ENCODE assay signal across 23 mouse cellular contexts in the genomic region with DNA sequence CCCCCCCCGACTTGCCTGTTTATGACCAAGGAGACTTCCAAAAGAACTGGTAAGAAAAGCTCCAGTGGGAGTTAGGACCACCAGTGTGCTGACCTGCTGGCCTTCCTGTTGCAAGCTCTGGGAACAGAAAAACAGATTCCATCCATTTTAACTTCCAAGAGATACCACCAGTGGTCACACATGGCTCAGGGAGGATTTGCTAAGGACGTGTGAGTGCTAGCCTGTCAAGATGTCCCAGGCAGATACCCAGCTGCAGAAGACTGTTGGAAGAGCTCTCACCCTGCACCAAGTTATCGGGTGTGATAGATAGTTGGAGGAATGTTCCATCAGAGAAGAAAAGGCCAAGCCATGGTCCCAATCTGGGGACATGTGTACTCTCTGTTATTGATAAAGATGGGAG.
DNase-seq lines count a peak whose midpoint lies in the region; ATAC-seq lines count a peak whose summit lies in the region.
"Had no signal": no experiment of that assay in that cellular context is flagged by ENCODE, and none has a peak within 500 bp of the region (broad histone marks: within the 10 kb centered on the region; RNA-seq: fewer than 3 reads in every experiment).

No protein-coding gene starts in this region.

- peaks cover 52% of the 10 kb centered on the region for H3K4me1 ChIP-seq in heart, embryonic 11.5 days (ENCODE audit: control insufficient read depth, insufficient read depth, low read length)
- peaks cover 41% of the 10 kb centered on the region for H3K4me1 ChIP-seq in heart, embryonic 15.5 days (replicated peaks)
- H3K4me1 ChIP-seq in lung, embryonic 15.5 days = peaks cover 33% of the 10 kb centered on the region

- H3K27ac ChIP-seq in heart, embryonic 11.5 days (ENCODE audit: low read depth, low read length) = peak overlapping the region; percentile 57; the same call in 1 of the 2 replicates
- peak overlapping the region; percentile 47; the same call in 1 of the 2 replicates for H3K27ac ChIP-seq in heart, embryonic 15.5 days
- H3K27ac ChIP-seq in lung, embryonic 15.5 days = no peak overlapping the region; the same call in 1 of the 2 replicates
- H3K27ac ChIP-seq: forebrain, embryonic 10.5 days; forebrain, embryonic 13.5 days; hindbrain, embryonic 14.5 days; hindbrain, postnatal 0 days had no signal

- no peak overlapping the region for H3K4me2 ChIP-seq in heart, embryonic 11.5 days
- no peak overlapping the region for H3K4me2 ChIP-seq in heart, embryonic 15.5 days
- no peak overlapping the region for H3K4me2 ChIP-seq in lung, embryonic 15.5 days
- H3K4me2 ChIP-seq: forebrain, embryonic 13.5 days; hindbrain, embryonic 14.5 days had no signal

- no peaks in the 10 kb centered on the region for H3K36me3 ChIP-seq in heart, embryonic 11.5 days (ENCODE audit: control insufficient read depth, insufficient read depth, low read length)
- H3K36me3 ChIP-seq in heart, embryonic 15.5 days = peaks cover 6% of the 10 kb centered on the region; the same call in 1 of the 2 replicates
- peaks cover 6% of the 10 kb centered on the region for H3K36me3 ChIP-seq in lung, embryonic 15.5 days
- H3K36me3 ChIP-seq: G1E had no signal

- WGBS in heart, embryonic 11.5 days (ENCODE audit: insufficient replicate concordance) = 36% methylated on average over 3 of the region's 3 CpGs
- 37% methylated on average over 3 of the region's 3 CpGs for WGBS in heart, embryonic 15.5 days
- 53% methylated on average over 3 of the region's 3 CpGs for WGBS in lung, embryonic 15.5 days

- intact Hi-C loops in heart, postnatal 36 days (cut with DNase I) = no loop called here

- no peak overlapping the region for H3K4me3 ChIP-seq in heart, embryonic 11.5 days (ENCODE audit: low read depth, low read length)
- no peak overlapping the region for H3K4me3 ChIP-seq in heart, embryonic 15.5 days
- no peak overlapping the region for H3K4me3 ChIP-seq in lung, embryonic 15.5 days
- H3K4me3 ChIP-seq: forebrain, embryonic 10.5 days; forebrain, embryonic 13.5 days had no signal

- H3K9ac ChIP-seq in heart, embryonic 11.5 days (ENCODE audit: low read depth, low read length) = no peak overlapping the region
- no peak overlapping the region for H3K9ac ChIP-seq in heart, embryonic 15.5 days
- H3K9ac ChIP-seq in lung, embryonic 15.5 days = no peak overlapping the region
- H3K9ac ChIP-seq: forebrain, embryonic 13.5 days; hindbrain, embryonic 14.5 days had no signal

- no peak for ATAC-seq in heart, embryonic 11.5 days (replicated peaks; ENCODE audit: insufficient number of reproducible peaks, low FRiP score, low TSS enrichment)
- ATAC-seq in heart, embryonic 15.5 days (replicated peaks; ENCODE audit: insufficient number of reproducible peaks, insufficient read depth, low FRiP score, low read depth) = peak; percentile 38; the same call in 1 of the 2 replicates
- ATAC-seq in lung, embryonic 15.5 days (ENCODE audit: borderline replicate concordance, extremely low read depth, low FRiP score, low TSS enrichment) = peak; percentile 20; the same call in 1 of the 2 replicates
- ATAC-seq: forebrain, embryonic 13.5 days; forebrain, embryonic 16.5 days; hindbrain, postnatal 0 days; inflammation-experienced regulatory T-cells, adult 6 months; intestine, embryonic 16.5 days; Patski had no signal

- no peaks in the 10 kb centered on the region for H3K9me3 ChIP-seq in heart, embryonic 11.5 days (replicated peaks; ENCODE audit: control insufficient read depth, low read length)
- no peaks in the 10 kb centered on the region for H3K9me3 ChIP-seq in heart, embryonic 15.5 days (replicated peaks)
- H3K9me3 ChIP-seq in lung, embryonic 15.5 days = no peaks in the 10 kb centered on the region
- H3K9me3 ChIP-seq: forebrain, embryonic 10.5 days; forebrain, embryonic 13.5 days had no signal

- no peaks in the 10 kb centered on the region for H3K27me3 ChIP-seq in heart, embryonic 11.5 days (ENCODE audit: control insufficient read depth, insufficient read depth, low read length)
- H3K27me3 ChIP-seq in heart, embryonic 15.5 days = no peaks in the 10 kb centered on the region
- H3K27me3 ChIP-seq in lung, embryonic 15.5 days = no peaks in the 10 kb centered on the region
- H3K27me3 ChIP-seq: forebrain, embryonic 13.5 days; Patski had no signal

- DNase-seq in heart, postnatal 4 days = no peak
- DNase-seq in heart, postnatal 36 days = no peak
- DNase-seq in lung, adult 18-20 months = no peak
- DNase-seq: adrenal gland, postnatal 10 days; adrenal gland, postnatal 36 days; B cell, adult 2 months; cerebellum, adult 18-20 months; cerebellum, adult 9-10 months; cerebellum, postnatal 14 days; gastrocnemius, postnatal 10 days; gastrocnemius, postnatal 36 days had no signal
